Mouse (Mus musculus) myocyte (in vitro differentiated cells): ENCODE results near the gene Setdb2.

ENCODE experiments used
- CEBPB ChIP-seq: IDR thresholded peaks from 2 replicates; pipeline ENCODE4 v1.6.1; 2011; ENCODE audit warnings: mild to moderate bottlenecking, moderate library complexity; ENCODE audit not compliant: poor library complexity, insufficient read depth, severe bottlenecking
- E2F4 ChIP-seq: IDR thresholded peaks from one replicate; pipeline ENCODE4 v1.6.1; 2011; ENCODE audit warnings: mild to moderate bottlenecking, control low read depth, moderate library complexity; ENCODE audit not compliant: insufficient read depth
- MAX ChIP-seq: IDR thresholded peaks from one replicate; pipeline ENCODE4 v1.6.1; 2011; ENCODE audit warnings: low read depth, mild to moderate bottlenecking, control low read depth
- MYOD1 ChIP-seq, 3 experiments: IDR thresholded peaks; one replicate each; pipeline ENCODE4 v1.6.1; 2011; ENCODE audit warnings: control low read depth in 2 of 3, low read depth in 2 of 3, mild to moderate bottlenecking in 2 of 3, moderate library complexity in 1 of 3; ENCODE audit not compliant: insufficient read length in 2 of 3, control insufficient read depth in 1 of 3
- MYOG ChIP-seq, 3 experiments: IDR thresholded peaks; one replicate each; pipeline ENCODE4 v1.6.1; 2011; ENCODE audit warnings: control low read depth in 2 of 3, low read depth in 2 of 3, mild to moderate bottlenecking in 2 of 3; ENCODE audit not compliant: insufficient read length in 2 of 3, control insufficient read depth in 1 of 3, insufficient read depth in 1 of 3
- POLR2A ChIP-seq: IDR thresholded peaks from one replicate; pipeline ENCODE4 v1.6.1; 2011; ENCODE audit warnings: low read depth, mild to moderate bottlenecking, control low read depth, moderate library complexity; ENCODE audit not compliant: insufficient read length
- POLR2AphosphoS2 ChIP-seq: IDR thresholded peaks from one replicate; pipeline ENCODE4 v1.6.1; 2011; ENCODE audit warnings: low read depth, control low read depth; ENCODE audit not compliant: insufficient read length
- SRF ChIP-seq: IDR thresholded peaks from one replicate; pipeline ENCODE4 v1.6.1; 2011; ENCODE audit warnings: low read depth; ENCODE audit not compliant: control insufficient read depth, insufficient read length
- TCF12 ChIP-seq: IDR thresholded peaks from one replicate; pipeline ENCODE4 v1.6.1; 2011; ENCODE audit warnings: mild to moderate bottlenecking, control low read depth; ENCODE audit not compliant: poor library complexity, insufficient read depth, severe bottlenecking
- USF1 ChIP-seq: IDR thresholded peaks from one replicate; pipeline ENCODE4 v1.6.1; 2011; ENCODE audit warnings: low read depth, mild to moderate bottlenecking, control low read depth, moderate library complexity

DNA sequence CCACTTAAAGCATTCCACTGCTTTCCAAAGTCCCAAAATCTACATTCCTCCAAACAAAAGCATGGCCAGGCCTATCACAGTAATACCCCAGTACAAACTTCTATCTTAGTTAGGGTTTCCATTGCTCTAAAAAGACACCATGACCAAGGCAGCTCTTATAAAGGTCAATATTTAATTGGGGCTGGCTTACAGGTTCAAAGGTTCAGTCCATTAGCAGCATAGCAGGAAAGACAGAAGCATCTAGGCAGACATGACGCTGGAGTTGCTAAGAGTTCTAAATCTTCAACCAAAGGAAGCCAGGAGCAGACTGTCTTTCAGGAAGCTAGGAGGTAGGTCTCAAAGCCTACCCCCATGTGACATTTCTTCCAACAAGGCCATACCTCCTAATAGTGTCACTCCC lies 10.1 kb downstream of the Setdb2 start:
- TF ChIP-seq POLR2A: no peak
- TF ChIP-seq USF1: no peak
- no peak for TF ChIP-seq E2F4
- no peak for TF ChIP-seq CEBPB
- TF ChIP-seq TCF12: no peak
- TF ChIP-seq MYOD1 (IDR thresholded peaks at IDR 0.05; ENCODE audit: control insufficient read depth in 1 of 3, insufficient read length in 2 of 3, low read depth in 2 of 3): no peak
- no peak for TF ChIP-seq POLR2AphosphoS2
- TF ChIP-seq MAX: no peak
- no peak for TF ChIP-seq MYOG (IDR thresholded peaks at IDR 0.05; ENCODE audit: control insufficient read depth in 1 of 3, insufficient read depth in 1 of 3, insufficient read length in 2 of 3, low read depth in 2 of 3)
- TF ChIP-seq SRF: no peak
